Mouse (Mus musculus): ENCODE data around the gene Rab1b. TPM values are rescaled to one million over a fixed set of nuclear protein-coding genes. Genes with fewer than 3 reads are reported as not detected.
A peak's percentile ranks its signal among the peaks of the same experiment; 100 is the strongest.

The Rab1b gene
- polyA plus RNA-seq, 1 experiment, result 16.9 TPM

DNA sequence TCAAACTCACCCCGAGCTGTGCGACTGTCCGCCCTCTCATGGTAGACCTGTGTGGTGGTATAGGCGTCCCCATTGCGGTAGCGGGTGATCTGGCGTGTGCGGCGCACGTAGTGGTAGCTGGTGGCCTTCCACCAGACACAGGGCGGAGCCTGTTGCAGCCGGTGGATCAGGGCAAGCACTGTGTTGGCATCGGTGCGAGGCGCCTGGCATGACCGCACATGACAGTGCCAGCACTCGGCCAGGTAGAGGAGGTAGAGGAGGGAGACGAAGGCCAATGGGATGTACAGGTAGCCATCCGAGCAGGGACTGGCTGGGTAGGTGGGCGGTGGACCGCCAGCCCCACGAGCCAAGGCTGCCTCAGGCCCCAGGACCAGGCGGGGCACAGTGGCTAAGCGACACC lies 24.3 kb downstream of the Rab1b start:
- Histone ChIP-seq H3K4me1 (ENCODE audit: control insufficient read depth) (peaks cover 21% of the 10 kb centered on the region), H3K36me3 (ENCODE audit: control insufficient read depth) (no peaks in the 10 kb centered on the region), H3K4me3 (replicated peaks) (no peak overlapping the region), H3K9me3 (ENCODE audit: control insufficient read depth, low read length) (peaks cover 4% of the 10 kb centered on the region; the same call in 1 of the 2 replicates), H3K27me3 (ENCODE audit: control insufficient read depth) (peaks cover 85% of the 10 kb centered on the region)
- TF ChIP-seq TAL1 (IDR thresholded peaks at IDR 0.05; ENCODE audit: low read length), result no peak
- TF ChIP-seq GATA1 (IDR thresholded peaks at IDR 0.05; ENCODE audit: low read length), result no peak

GRCm38 (mm10) chr19:5082005-5082404 lies 24.9 kb downstream of the Rab1b start:
- no peak overlapping the region for H3K4me3 ChIP-seq (replicated peaks)
- peaks cover 4% of the 10 kb centered on the region; the same call in 1 of the 2 replicates for H3K9me3 ChIP-seq (ENCODE audit: control insufficient read depth, low read length)
- peaks cover 15% of the 10 kb centered on the region for H3K4me1 ChIP-seq (ENCODE audit: control insufficient read depth)
- TF ChIP-seq GATA1 (IDR thresholded peaks at IDR 0.05; ENCODE audit: low read length), result no peak
- TF ChIP-seq TAL1 (IDR thresholded peaks at IDR 0.05; ENCODE audit: low read length), result no peak
- H3K27me3 ChIP-seq (ENCODE audit: control insufficient read depth), result peaks cover 80% of the 10 kb centered on the region
- no peaks in the 10 kb centered on the region for H3K36me3 ChIP-seq (ENCODE audit: control insufficient read depth)

- peaks cover 72% of the 10 kb centered on the region for H3K27me3 ChIP-seq (ENCODE audit: control insufficient read depth)
These were observed 27.6 kb downstream of the Rab1b start for GRCm38 (mm10) chr19:5079279-5079678.

GRCm38 (mm10) chr19:5073518-5073917 lies 33.4 kb downstream of the Rab1b start:
- H3K4me3 ChIP-seq (replicated peaks), result no peak overlapping the region
- TF ChIP-seq GATA1 (IDR thresholded peaks at IDR 0.05; ENCODE audit: low read length) (no peak), TAL1 (IDR thresholded peaks at IDR 0.05; ENCODE audit: low read length) (no peak)
- H3K4me1 ChIP-seq (ENCODE audit: control insufficient read depth), result peaks cover 49% of the 10 kb centered on the region
- H3K27me3 ChIP-seq (ENCODE audit: control insufficient read depth), result peaks cover 58% of the 10 kb centered on the region
- no peaks in the 10 kb centered on the region for H3K36me3 ChIP-seq (ENCODE audit: control insufficient read depth)
- H3K9me3 ChIP-seq (ENCODE audit: control insufficient read depth, low read length), result peaks cover 3% of the 10 kb centered on the region

More at GRCm38 (mm10) chr19:5079279-5079678, 27.6 kb downstream of the Rab1b start:
- H3K36me3 ChIP-seq (ENCODE audit: control insufficient read depth), result no peaks in the 10 kb centered on the region
- H3K9me3 ChIP-seq (ENCODE audit: control insufficient read depth, low read length), result peaks cover 3% of the 10 kb centered on the region
- H3K4me3 ChIP-seq (replicated peaks), result no peak overlapping the region
- no peaks in the 10 kb centered on the region for H3K4me1 ChIP-seq (ENCODE audit: control insufficient read depth)
- no peak for TF ChIP-seq GATA1 (IDR thresholded peaks at IDR 0.05; ENCODE audit: low read length)
- TF ChIP-seq TAL1 (IDR thresholded peaks at IDR 0.05; ENCODE audit: low read length), result no peak

DNA sequence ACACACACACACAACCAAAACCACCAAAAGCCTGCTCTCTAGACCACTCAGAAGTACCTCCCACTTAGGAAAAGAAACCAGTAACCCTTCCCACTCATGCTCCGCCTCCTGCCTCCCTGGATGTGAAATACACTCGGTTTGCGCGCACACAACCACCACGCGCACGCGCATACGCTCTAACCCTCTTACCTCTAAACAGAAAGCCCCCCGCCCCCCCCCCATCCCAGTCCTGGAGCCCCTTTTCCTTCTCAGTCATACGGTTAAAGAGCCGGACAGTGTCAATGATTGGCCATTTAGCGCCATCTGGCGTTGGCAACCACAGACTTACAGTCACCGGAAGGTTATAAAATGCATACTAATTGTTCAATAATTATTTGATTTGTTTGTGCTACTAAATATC lies 33.8 kb downstream of the Rab1b start:
- TF ChIP-seq GATA1 (IDR thresholded peaks at IDR 0.05; ENCODE audit: low read length), result no peak
- no peak for TF ChIP-seq TAL1 (IDR thresholded peaks at IDR 0.05; ENCODE audit: low read length)
- H3K4me3 ChIP-seq (replicated peaks), result peak overlapping the region; percentile 62
- peaks cover 59% of the 10 kb centered on the region for H3K27me3 ChIP-seq (ENCODE audit: control insufficient read depth)
- peaks cover 3% of the 10 kb centered on the region for H3K9me3 ChIP-seq (ENCODE audit: control insufficient read depth, low read length)
- no peaks in the 10 kb centered on the region for H3K36me3 ChIP-seq (ENCODE audit: control insufficient read depth)
- peaks cover 54% of the 10 kb centered on the region for H3K4me1 ChIP-seq (ENCODE audit: control insufficient read depth)

DNA sequence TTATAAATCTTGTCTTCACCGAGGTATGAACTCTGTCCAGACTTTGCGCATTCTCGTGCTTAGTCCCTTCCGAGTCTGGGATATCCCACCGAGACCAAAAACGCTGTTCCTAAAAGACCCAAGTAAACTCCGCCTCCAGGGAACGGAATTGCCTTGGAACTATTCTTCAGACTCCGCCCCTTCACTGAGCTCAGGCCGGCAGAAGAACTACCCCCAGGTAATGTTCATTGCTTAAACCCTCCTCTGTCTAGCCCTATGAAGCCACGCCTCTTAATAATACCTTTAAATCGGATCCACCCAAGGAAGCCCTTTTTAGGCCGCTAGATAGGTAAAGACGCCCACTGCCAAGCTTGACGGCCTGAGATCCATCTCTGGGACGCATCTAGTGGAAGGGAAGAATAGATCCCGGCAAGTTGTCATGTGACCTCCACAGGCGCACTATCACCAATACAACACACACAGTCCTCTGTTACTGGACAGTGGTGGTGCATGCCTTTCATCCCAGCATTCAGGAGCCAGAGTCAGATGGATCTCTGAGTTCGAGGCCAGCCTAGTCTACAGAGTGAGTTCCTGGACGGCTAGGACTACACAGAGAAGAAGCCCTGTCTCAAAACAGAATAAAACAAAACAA lies 34.4 kb downstream of the Rab1b start:
- H3K36me3 ChIP-seq (ENCODE audit: control insufficient read depth), result no peaks in the 10 kb centered on the region
- TF ChIP-seq GATA1 (IDR thresholded peaks at IDR 0.05; ENCODE audit: low read length) (no peak), TAL1 (IDR thresholded peaks at IDR 0.05; ENCODE audit: low read length) (no peak)
- H3K27me3 ChIP-seq (ENCODE audit: control insufficient read depth), result peaks cover 63% of the 10 kb centered on the region
- peak overlapping the region; percentile 62 for H3K4me3 ChIP-seq (replicated peaks)
- peaks cover 3% of the 10 kb centered on the region for H3K9me3 ChIP-seq (ENCODE audit: control insufficient read depth, low read length)
- H3K4me1 ChIP-seq (ENCODE audit: control insufficient read depth), result peaks cover 59% of the 10 kb centered on the region

- TF ChIP-seq TAL1 (IDR thresholded peaks at IDR 0.05; ENCODE audit: low read length) (no peak), GATA1 (IDR thresholded peaks at IDR 0.05; ENCODE audit: low read length) (no peak)
- H3K4me3 ChIP-seq (replicated peaks), result peak overlapping the region; percentile 62
- peaks cover 3% of the 10 kb centered on the region for H3K9me3 ChIP-seq (ENCODE audit: control insufficient read depth, low read length)
- H3K27me3 ChIP-seq (ENCODE audit: control insufficient read depth), result peaks cover 69% of the 10 kb centered on the region
- no peaks in the 10 kb centered on the region for H3K36me3 ChIP-seq (ENCODE audit: control insufficient read depth)
- peaks cover 67% of the 10 kb centered on the region for H3K4me1 ChIP-seq (ENCODE audit: control insufficient read depth)
These were observed 35.1 kb downstream of the Rab1b start for GRCm38 (mm10) chr19:5071545-5072369.

DNA sequence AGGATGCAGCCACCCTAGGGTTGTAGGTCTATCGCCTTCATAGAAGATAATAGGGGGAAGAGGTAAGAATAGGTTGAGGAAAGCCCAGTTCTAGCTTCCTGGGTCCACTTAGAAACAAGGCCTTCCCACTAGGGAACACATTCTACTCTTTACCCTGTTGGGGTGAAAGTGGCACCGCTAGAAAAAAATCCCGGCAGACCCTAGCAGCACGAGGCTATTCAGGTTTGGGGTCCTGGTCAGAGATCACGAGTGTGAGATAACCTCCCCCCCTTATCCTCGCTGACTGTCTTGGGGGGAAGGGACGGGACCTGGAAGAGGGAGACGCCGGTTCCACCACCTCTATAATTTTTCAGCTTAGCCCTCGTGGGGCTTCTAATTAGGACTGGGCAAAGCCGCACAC lies 35.8 kb downstream of the Rab1b start:
- no peak overlapping the region for H3K4me3 ChIP-seq (replicated peaks)
- H3K27me3 ChIP-seq (ENCODE audit: control insufficient read depth), result peaks cover 63% of the 10 kb centered on the region

GRCm38 (mm10) chr19:5069978-5070377 lies 36.9 kb downstream of the Rab1b start:
- no peak overlapping the region for H3K4me3 ChIP-seq (replicated peaks)
- H3K36me3 ChIP-seq (ENCODE audit: control insufficient read depth), result no peaks in the 10 kb centered on the region
- H3K9me3 ChIP-seq (ENCODE audit: control insufficient read depth, low read length), result no peaks in the 10 kb centered on the region
- no peak for TF ChIP-seq TAL1 (IDR thresholded peaks at IDR 0.05; ENCODE audit: low read length)
- TF ChIP-seq GATA1 (IDR thresholded peaks at IDR 0.05; ENCODE audit: low read length), result no peak
- peaks cover 75% of the 10 kb centered on the region for H3K4me1 ChIP-seq (ENCODE audit: control insufficient read depth)
- peaks cover 57% of the 10 kb centered on the region for H3K27me3 ChIP-seq (ENCODE audit: control insufficient read depth)

More for the DNA sequence above, 35.8 kb downstream of the Rab1b start:
- no peaks in the 10 kb centered on the region for H3K9me3 ChIP-seq (ENCODE audit: control insufficient read depth, low read length)
- H3K4me1 ChIP-seq (ENCODE audit: control insufficient read depth), result peaks cover 67% of the 10 kb centered on the region
- no peaks in the 10 kb centered on the region for H3K36me3 ChIP-seq (ENCODE audit: control insufficient read depth)
- TF ChIP-seq TAL1 (IDR thresholded peaks at IDR 0.05; ENCODE audit: low read length) (no peak), GATA1 (IDR thresholded peaks at IDR 0.05; ENCODE audit: low read length) (no peak)

Data from erythroblast, embryonic 14.5 days (primary cell).